Mouse (Mus musculus) Patski (cell line): Measurements from ENCODE around the gene Amotl1. TPM values are rescaled to one million over a fixed set of nuclear protein-coding genes. Genes with fewer than 3 reads are reported as not detected.
A peak's percentile ranks its signal among the peaks of the same experiment; 100 is the strongest.

Experiments
- ATAC-seq: fragments of 100-300 bp; one replicate; pipeline ENCODE4 v1.8.0; 2021
- CTCF ChIA-PET: fragments of 350-600 bp; sonication (Branson Sonifier 250); formaldehyde crosslinking; loops from one replicate; lab custom pipeline; 2022; ENCODE audit warnings: inconsistent platforms; lab: Charles Lee
- POLR2A ChIA-PET: fragments of 350-600 bp; sonication (Branson Sonifier 250); formaldehyde crosslinking; loops from one replicate; lab custom pipeline; 2022; ENCODE audit warnings: antibody characterized with exemption, inconsistent platforms; lab: Charles Lee
- DNase-seq: peaks from one replicate; pipeline ENCODE4 v3.0.0-alpha.2; 2011; ENCODE audit warnings: low read depth, low spot score
- H3K27me3 ChIP-seq: fragments of 371-371 bp; one replicate; pipeline ENCODE4 v1.5.1; 2021
- CTCF ChIP-seq: fragments of 100-300 bp; IDR thresholded peaks from one replicate; pipeline ENCODE4 v1.5.1; 2021
- in situ Hi-C: fragments of 300-500 bp; cut with MboI; formaldehyde crosslinking; loops from 3 replicates; pipeline ENCODE4 v1.11.1; 2018; ENCODE audit warnings: low pct_unique_long_range_greater_than_20kb, mixed read lengths
- polyA plus RNA-seq: library from polyadenylated mRNA; unstranded; gene quantifications from one replicate; pipeline ENCODE4 v1.2.3, GENCODE M21; 2021

The Amotl1 gene
- polyA plus RNA-seq, 1 experiment from 2014 or later, result 44.1 TPM

- POLR2A ChIA-PET, result no interaction called here
- CTCF ChIA-PET, result interaction anchor here (1.1 kb wide), 1 partner anchor 10 kb away, joined by 5 read pairs; no protein-coding TSS in a partner anchor
- no peaks in the 10 kb centered on the region for H3K27me3 ChIP-seq
- ATAC-seq, result no peak
- in situ Hi-C loops, result no loop called here
- no peak for DNase-seq
- TF ChIP-seq CTCF, result no peak
Measured at GRCm38 (mm10) chr9:14607464-14607863, 37.4 kb downstream of the Amotl1 start.

DNA sequence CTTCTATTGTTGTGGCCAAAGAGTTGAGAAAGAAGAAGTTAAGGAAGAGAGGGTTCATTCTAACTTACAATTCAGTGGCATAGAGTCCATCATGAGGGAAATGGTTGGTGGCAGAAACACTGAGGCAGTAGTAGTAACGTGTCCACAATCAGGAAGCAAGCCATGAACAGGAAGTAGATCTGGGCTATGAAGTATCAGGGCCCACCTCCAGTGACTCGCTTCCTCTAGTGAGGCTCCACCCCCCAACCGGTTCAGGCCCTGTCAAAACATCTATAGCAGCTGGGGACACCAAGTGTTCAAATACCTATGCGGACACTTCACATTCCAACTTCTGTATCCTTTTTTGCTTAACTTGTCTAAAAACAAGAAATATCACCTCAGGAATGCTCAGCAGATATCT, 38.9 kb downstream of the Amotl1 start:
- in situ Hi-C loops, result no loop called here
- ChIA-PET CTCF (interaction anchor here (1.8 kb wide), 1 partner anchor 10 kb away, joined by 4 read pairs; no protein-coding TSS in a partner anchor), POLR2A (no interaction called here)
- H3K27me3 ChIP-seq, result no peaks in the 10 kb centered on the region
- no peak for TF ChIP-seq CTCF
- DNase-seq, result no peak
- no peak for ATAC-seq

DNA sequence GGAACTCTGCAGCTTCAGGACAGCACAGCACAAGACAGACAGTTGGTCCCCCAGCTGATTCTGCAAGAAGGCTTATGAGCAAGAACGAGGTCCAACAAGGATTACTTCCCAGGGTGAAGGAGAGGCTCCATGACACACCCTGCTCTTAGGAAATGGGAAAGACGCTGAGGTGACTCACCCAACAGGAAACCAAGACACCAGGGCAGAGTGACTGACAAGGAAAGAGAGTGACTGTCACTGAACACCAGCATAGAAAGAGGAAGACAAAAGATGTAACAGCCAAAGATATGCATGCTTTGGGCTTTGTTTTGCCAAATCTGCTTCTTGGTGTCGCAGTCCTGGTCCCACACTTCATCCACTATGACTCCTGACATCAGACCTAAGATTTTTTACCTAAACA, 40.5 kb downstream of the Amotl1 start:
- no peak for DNase-seq
- TF ChIP-seq CTCF, result no peak
- in situ Hi-C loops, result no loop called here
- ChIA-PET CTCF (no interaction called here), POLR2A (no interaction called here)
- no peak for ATAC-seq
- no peaks in the 10 kb centered on the region for H3K27me3 ChIP-seq

DNA sequence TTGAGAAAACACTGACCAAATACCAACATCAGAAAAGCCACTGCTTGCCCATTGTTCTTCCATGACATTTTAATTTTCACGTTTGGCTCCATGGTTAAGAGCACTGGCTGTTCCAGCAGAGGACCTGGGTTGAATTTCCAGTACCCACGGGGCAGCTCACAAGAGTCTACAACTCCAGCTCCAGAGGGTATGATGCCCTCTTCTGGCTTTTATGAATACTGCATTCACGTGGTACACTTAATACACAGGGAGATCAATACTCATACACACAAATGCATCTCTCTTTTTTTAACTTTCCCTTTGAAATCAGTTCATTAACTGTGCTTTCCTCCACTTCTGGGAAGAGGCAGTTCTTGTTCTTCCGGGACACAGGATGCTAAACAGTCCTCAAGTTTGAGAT, 41.4 kb downstream of the Amotl1 start:
- H3K27me3 ChIP-seq, result no peaks in the 10 kb centered on the region
- ATAC-seq (no peak), DNase-seq (no peak)
- in situ Hi-C loops, result no loop called here
- peak; percentile 43 for TF ChIP-seq CTCF
- POLR2A ChIA-PET, result no interaction called here
- CTCF ChIA-PET, result no interaction called here

- ATAC-seq, result no peak
- no peak for TF ChIP-seq CTCF
- H3K27me3 ChIP-seq, result no peaks in the 10 kb centered on the region
- in situ Hi-C loops, result no loop called here
- ChIA-PET POLR2A (no interaction called here), CTCF (no interaction called here)
- no peak for DNase-seq
Measured at GRCm38 (mm10) chr9:14599799-14600198, 45.1 kb downstream of the Amotl1 start.

GRCm38 (mm10) chr9:14598157-14598556, 46.7 kb downstream of the Amotl1 start:
- in situ Hi-C loops, result no loop called here
- DNase-seq (no peak), ATAC-seq (no peak)
- TF ChIP-seq CTCF, result no peak
- ChIA-PET POLR2A (interaction anchor here (0.6 kb wide), 1 partner anchor 93 kb away, joined by 4 read pairs; no protein-coding TSS in a partner anchor), CTCF (interaction anchor here (1.1 to 1.6 kb wide), 2 partner anchors 9 to 10 kb away, joined by 3 to 5 read pairs; no protein-coding TSS in a partner anchor)
- no peaks in the 10 kb centered on the region for H3K27me3 ChIP-seq

GRCm38 (mm10) chr9:14597429-14597828, 47.4 kb downstream of the Amotl1 start:
- POLR2A ChIA-PET, result no interaction called here
- ATAC-seq, result no peak
- TF ChIP-seq CTCF, result no peak
- H3K27me3 ChIP-seq, result no peaks in the 10 kb centered on the region
- CTCF ChIA-PET, result interaction anchor here (1.0 to 1.6 kb wide), 4 partner anchors 9 to 74 kb away, joined by 3 to 5 read pairs (median 4); no protein-coding TSS in a partner anchor
- no peak for DNase-seq
- in situ Hi-C loops, result no loop called here

DNA sequence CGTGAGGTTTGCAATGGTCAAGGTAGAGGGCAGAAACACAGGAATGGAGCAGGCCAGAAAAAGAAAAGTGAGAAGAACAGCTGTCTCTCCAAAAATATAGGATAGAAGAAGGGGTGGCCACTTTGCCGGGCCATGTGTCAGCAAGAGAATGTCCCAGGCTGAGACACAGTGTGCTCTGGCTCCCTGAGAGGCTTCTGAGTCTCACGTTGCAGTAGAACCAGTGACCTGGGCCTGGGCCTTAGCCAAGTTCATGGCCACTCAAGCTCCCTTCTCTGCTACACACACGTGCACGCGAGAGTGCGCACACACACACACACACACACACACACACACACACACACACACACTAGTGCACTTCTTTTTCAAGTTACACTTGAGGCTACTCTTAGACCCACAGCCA, 48.0 kb downstream of the Amotl1 start:
- in situ Hi-C loops, result no loop called here
- ATAC-seq (peak; percentile 5), DNase-seq (no peak)
- no peak for TF ChIP-seq CTCF
- POLR2A ChIA-PET, result no interaction called here
- CTCF ChIA-PET, result interaction anchor here (1.0 to 1.6 kb wide), 5 partner anchors 8 to 73 kb away, joined by 3 to 5 read pairs (median 4); no protein-coding TSS in a partner anchor
- no peaks in the 10 kb centered on the region for H3K27me3 ChIP-seq

DNA sequence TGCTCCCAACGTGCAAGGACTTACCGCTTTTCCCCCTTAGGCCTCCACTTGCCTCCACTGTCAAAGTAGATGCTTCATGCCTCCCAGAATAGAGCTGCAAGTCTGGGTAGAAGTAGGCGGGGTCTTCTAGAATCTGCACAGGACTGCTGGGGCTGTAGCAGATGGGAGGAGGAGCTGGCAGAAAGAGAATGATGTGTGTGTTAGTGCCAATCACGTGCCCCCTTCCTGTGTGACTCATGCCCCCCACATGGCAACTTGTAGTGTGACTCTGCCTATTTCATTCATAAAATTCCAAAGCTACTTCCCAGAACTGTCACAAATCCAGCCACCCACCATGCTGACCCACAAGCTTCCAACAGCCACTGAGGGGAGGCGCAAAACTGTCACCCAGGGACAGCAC, 48.4 kb downstream of the Amotl1 start:
- POLR2A ChIA-PET, result no interaction called here
- no peaks in the 10 kb centered on the region for H3K27me3 ChIP-seq
- in situ Hi-C loops, result no loop called here
- CTCF ChIA-PET, result interaction anchor here (0.9 to 1.6 kb wide), 5 partner anchors 9 to 103 kb away, joined by 3 to 5 read pairs (median 4); no protein-coding TSS in a partner anchor
- no peak for TF ChIP-seq CTCF
- ATAC-seq (peak; percentile 89), DNase-seq (peak; percentile 79)

GRCm38 (mm10) chr9:14595893-14596292, 49.0 kb downstream of the Amotl1 start:
- DNase-seq, result no peak
- no peak for TF ChIP-seq CTCF
- in situ Hi-C loops, result no loop called here
- no peak for ATAC-seq
- CTCF ChIA-PET, result interaction anchor here (0.9 to 1.5 kb wide), 2 partner anchors 10 to 103 kb away, joined by 3 to 4 read pairs; no protein-coding TSS in a partner anchor
- no peaks in the 10 kb centered on the region for H3K27me3 ChIP-seq
- POLR2A ChIA-PET, result no interaction called here

DNA sequence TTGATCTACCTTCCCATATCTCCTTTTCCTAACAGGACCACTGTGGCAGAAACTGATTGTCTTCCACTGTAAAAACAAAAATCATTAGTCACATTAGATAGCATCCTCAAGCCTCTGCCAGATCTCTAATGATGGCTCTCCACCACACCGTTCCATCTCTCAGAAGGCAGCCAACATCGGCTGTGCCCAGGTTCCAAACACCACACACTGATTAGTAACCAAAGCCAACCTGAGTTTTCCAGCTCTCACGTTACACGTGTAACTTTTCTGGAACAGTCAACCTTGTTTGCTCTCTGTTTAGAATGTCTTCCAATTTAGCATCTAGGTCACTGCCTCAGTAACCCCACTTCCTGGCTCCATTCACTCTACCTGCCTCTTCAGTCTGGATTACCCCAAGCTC, 51.0 kb downstream of the Amotl1 start:
- in situ Hi-C loops, result no loop called here
- CTCF ChIA-PET, result interaction anchor here (1.0 kb wide), 1 partner anchor 14 kb away, joined by 3 read pairs; no protein-coding TSS in a partner anchor
- no peak for TF ChIP-seq CTCF

More for the DNA sequence above, 51.0 kb downstream of the Amotl1 start:
- H3K27me3 ChIP-seq, result no peaks in the 10 kb centered on the region
- POLR2A ChIA-PET, result no interaction called here
- ATAC-seq (no peak), DNase-seq (no peak)
